Mouse (Mus musculus) kidney, postnatal 36 days (tissue): ENCODE data around the gene Gm20388.

ENCODE experiments used
- DNase-seq, 2 experiments: peaks; one replicate each; pipeline ENCODE4 v3.0.0; 2021 to 2022; ENCODE audit warnings: mixed read lengths in 2 of 2

Gm20388 gene

DNA sequence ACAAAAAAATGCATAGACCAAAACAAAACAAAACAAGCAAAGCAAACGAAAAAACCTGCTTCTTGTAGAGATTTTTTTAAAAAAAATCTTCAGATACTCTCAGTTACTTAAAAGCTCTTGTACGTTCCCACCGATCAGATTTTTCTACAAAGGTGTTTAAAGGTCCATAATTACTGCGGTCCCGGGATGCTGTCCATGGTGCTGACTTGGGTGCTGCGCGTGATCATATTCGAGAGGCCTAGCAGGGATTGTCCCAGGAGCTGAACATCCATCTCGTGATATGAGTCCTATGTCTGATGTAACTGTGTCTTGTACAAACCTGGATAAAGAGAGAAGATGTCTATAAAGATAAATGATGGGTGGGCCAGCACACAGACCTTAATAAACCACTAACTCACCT, 3927.9 kb downstream of the Gm20388 start:
- DNase-seq, result peak in 1 of 2 experiments; percentile 58

DNA sequence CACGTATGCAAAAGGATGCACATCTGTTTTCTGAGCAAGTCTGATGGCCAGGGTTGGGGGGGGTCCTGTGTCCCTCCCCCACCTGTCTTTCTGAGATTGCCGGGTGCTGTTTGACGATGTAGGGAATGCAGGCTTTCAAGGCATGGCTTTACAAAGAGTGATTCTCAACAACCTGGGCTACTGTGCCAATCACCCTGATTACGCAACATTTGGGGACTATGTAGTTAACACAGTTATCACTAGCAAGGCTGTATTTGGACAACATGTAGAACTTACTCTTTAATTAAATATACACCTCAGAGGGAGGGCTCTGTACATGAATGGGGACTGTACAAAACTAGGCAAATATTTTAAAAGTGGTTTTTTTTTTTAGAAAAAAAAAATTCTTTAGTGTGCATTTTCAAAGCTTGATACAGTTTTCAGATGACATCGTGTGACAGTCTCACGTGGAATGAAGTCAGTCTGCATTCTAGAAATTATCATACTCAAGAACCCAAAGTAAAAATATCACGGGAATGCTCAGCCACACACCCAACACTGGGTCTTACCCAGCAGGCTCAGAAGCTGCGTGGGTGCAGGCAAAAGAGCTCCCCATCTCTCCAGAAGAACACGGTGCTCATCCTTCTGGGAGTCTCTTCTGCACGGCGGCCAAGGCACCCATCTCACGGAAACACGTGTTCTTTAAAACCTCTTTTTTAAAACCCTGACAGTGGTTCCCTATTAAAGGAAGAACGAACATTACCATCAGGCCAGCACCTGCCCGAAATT, 3930.1 kb downstream of the Gm20388 start:
- DNase-seq, result no peak

DNA sequence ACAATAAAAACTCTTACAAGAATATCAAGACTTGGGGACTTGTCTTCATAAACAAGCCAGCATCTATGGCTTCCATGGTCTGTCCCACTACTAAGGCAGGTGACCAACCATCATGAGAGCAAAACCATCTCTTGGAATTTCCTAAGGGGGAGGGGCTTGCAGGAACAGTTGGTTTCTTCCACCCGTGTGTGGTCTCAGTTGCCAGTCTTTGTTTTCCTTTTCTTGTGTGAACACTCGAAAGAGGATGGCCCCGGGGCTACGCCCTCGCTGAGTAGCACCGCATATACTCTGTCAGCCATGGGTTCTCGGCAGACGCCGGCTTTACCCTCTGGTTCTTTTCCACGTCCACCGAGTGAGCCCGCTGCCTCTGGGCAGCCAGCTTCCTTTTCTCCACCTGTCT, 3931.4 kb downstream of the Gm20388 start:
- DNase-seq, result no peak

DNA sequence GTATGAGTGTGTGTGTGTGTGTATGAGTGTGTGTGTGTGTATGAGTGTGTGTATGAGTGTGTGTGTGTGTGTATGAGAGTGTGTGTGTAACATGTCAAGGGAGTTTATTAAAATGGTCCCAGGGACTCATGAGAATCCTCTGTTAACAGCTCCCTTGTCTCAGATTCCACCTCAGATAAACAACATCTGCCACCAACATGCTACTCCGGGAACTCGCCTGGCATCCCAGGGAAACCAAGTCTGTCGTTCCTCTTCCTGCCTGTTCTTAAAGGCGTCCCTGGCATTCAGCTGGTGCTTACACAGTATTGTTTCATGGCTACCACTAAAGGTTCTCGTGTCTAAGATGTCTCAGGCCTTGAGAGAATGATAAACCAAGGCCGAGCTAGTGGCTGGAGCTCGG, 3933.7 kb downstream of the Gm20388 start:
- DNase-seq, result no peak

DNA sequence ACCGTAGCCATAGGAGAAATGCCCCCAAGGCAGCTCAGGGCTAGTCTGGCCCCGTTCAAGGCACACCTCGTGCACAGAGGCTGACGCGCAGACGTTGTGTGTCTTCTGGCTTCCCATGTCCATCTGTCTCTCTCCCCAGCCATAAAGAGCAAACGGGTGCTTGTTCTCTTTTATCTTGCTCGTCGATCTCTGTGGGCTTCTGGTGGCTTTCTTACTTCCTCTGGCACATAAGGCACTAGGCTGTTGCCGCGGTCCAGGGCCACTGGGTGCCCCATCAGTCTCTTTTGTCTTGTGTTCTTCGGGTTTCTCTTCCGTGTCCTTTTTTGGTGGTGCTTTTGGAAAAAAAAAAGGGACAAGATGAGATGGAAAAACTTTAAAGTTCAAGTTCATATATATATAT, 3934.5 kb downstream of the Gm20388 start:
- no peak for DNase-seq

DNA sequence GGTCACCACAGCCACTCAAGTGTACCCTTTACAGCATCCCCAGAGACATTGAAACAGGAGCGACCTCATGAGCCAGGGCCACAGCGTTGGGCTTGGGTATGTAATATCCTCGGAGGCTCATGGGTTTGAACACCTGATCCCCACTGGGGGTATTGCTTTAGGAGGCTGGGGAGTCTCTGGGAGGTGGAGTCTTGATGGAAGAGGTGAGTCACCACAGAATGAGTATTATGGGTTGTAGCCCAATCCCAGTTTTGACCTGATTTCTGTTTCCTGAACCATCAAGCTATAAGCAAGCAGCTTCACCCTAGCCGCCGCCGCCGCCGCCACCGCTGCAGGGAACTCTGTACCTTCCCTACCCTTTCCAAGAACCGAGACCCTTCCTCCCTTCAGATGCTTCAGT, 3935.3 kb downstream of the Gm20388 start:
- DNase-seq, result no peak

DNA sequence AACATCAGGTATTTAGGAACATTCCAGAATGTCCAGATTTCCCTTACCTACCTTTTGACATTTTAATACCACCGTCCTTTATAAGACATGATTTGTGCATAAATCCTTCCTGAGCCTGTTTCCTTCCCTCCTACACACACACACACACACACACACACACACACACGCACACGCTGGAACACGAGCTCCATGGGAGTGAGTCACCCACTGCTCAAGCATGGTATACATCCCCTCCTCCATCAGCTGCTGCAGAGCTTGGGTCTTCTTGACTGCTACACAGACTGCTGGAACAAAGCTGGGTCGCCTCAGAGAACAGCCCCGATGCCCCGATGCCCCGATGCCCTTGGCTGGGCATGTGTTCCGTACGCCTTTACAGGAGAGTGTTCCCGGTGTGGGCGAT, 3935.9 kb downstream of the Gm20388 start:
- no peak for DNase-seq

DNA sequence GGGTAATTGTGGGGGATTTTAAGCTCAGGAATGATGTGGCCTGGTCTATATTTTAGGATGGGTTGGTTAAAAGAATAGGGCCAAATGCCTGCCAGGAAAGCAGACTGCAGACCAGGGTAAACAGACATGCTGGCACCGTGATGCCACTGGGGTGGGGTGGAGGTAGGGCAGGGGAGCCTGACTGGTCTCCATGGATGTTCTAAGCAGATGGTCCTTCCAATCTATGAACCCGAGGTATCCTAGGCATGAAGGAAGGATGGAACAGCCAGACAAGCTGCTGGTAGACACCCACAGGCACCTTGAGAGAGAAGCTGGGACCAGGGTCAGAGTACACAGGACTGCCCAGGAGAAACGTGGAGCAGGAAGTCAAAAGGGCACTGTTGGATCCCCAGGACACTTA, 3936.9 kb downstream of the Gm20388 start:
- peak in 1 of 2 experiments; percentile 27 for DNase-seq

DNA sequence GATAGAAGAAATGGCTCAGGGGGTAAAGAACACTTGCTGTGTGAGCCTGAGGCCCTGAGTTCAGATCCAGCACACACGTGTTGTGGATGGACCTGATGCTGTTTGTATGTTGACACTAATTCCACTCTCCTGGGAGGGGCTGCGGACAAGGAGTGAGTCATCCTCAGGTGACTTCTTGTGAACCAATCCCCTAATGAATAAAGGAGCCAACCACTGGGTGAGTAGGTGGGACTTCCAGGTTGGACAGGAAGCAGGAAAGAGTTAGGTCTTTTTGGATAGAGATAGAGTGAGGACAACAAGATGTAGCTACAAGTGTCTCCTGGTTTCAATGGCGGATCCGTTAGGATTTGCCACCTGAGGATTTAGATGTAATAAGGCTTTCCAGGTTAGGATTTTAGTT, 3938.7 kb downstream of the Gm20388 start:
- no peak for DNase-seq

DNA sequence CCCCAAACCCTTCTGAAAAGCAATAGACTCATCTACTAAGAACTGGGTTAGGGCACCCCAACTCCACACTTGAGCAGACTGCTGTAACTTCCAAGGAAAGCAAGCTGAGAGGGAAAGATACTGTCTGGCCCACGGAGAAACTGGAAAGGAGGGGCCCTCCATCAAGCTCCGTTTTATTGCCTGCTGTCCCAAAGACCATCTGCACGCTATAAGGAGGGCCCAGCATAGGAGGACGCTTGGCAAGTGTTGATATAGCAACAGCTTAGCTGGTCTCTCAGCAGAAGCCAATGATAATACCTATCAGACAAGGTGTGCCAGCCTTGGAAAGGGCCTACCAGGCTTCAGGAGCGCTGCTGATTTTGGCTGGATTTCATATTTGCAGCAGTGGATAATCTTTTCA, 3940.9 kb downstream of the Gm20388 start:
- no peak for DNase-seq

DNA sequence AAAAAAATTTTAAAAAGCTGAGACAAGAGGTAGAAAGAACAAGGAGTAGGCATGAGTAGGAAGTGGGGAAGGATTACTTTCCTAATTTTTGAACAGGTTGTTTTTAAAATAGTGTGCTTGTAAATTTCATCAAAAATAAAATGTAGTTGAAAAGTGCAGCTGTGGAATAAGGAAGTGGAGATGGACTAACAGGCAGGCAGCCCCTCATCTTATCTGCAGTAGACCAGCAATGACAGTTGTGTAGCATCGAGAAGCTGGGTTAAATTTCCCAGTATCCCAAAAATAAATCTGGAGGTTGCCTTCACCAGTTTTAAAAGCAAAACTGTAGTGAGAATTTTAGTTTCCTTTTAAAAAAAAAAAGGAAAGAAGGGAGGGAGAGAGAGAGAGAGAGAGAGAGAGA, 3943.6 kb downstream of the Gm20388 start:
- DNase-seq, result no peak

DNA sequence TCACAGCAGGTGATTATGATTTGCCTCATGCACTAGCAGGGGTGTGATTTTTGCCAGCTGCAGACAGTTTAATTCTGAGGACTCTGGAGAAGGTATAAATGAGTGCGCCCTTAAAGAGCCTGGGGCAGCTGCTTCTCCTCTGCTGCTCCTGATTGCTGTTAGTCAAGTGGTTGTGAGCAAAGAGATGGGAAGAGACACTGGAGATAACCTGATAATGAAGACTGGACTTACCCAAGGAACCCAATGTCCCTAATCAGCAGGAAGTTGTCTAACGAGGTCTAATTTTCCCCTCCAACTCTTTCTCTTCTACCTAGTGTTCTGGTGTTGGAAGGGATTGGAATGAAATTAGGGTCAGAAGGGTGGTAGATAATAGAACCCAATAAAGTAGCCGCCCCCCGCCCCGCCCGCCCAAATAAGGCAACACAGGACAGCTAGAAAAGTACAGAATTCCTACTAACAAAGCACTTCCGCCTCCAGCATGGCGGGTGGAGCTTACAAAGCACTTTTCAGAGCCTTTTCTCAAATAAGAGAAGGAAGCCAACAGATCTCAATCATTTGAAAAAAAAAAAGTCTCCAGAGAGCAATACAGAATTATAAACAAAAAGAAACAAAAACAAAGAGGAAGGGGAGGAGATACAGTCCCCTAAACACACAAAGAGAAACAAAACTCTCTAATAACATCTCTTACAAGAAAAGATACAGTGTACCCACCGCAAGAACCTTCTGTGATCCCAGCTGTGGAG, 3944.3 kb downstream of the Gm20388 start:
- DNase-seq, result no peak

DNA sequence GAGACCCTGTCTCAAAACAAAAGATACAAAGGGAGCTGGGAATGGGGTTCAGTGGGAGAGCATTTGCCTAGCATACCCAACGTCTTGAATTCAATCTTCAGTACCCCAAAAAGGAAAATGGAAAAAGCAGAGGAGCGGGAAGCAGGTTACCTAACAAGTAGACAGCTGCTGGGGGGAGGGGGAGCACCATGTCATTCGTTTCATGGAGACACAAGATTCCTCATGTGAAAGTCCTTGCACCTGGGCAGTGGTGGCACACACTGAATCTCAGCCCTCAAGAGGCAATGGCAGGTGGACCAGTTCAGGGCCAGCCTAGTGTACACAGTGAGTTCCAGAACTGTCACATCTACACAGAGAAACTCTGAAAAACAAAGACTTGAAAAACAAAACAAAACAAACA, 3946.7 kb downstream of the Gm20388 start:
- DNase-seq, result no peak

DNA sequence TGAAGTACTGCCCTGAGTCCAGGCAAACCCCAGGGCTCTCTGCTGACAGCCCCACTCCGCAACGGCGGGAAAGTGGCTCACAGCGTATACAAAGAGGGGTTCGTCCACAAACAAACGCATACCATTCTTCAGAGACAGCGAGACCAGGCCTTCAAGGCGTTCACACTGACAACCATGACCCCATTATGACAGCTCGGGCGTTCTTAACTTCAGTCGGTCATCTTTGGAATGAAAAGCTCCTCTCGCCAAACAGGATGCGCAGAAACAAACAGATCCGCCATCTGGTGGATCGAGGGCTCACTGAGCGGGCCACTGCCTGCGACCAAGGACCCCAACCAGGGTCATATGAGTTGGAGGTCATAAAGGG, 3947.9 kb downstream of the Gm20388 start:
- no peak for DNase-seq

DNA sequence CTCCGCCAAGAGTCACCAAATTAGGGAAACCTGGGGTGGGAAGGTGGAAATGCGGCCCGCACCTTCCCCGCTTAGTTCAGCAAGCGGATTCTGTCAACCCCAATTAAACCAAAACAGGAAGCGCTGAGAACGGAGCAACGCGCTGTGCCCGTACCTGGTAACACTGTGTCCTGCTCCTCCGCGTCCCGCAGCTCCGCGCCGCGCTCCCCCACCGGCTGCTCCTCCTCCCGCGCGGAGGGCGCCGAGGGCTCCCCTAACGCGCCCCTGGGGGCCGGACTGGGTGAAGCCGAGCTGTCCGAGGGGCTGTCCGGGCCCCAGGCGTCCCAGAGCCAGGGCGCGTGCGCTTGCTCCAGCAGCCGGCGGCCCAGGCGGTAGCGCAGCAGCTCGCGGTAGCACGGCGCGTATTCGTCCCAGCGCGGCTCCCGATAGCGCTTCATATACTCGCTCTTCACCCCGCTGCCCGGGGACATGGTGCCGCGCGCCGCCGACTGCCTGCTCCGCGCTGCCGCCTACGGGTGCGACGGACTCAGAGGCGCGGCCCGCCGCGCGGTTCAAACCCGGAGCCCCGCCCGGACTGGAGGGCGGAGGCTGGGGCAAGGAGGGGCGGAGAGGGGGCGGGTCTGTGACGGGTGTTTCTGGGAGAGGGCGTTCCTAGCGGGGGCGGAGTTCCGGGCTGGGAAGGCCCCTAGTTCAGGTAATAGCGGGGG, 3948.5 kb downstream of the Gm20388 start:
- DNase-seq, result peak; percentile 93 to 96

DNA sequence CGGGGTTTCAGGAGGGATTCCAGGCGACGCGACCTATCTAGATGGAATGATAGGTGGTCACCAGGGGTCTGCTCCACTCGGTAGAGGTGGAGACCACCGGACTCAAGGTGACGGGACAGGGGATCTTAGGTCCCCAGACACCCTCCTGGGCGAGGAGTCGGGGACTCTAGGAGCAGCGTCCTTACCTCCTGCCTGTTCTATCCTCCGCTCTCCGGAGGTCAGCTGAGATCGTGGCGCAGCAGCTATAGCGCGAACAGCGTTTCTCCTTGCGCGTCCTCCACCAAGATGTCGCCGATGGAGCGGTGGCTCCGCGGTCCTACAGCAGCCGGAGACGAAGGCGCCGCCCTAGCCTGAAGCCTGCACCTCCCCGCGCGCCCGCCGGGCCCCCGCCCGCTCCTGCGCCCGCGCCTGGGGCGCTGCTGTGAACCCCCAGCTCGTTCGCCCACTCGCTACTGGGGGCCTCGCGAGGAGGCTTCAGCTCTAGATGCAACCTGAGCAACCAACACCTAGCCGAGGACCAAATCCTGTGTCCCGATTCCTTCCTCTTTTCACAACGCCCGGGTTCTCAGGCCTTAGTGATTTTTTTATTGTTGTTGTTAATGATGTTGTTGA, 3949.1 kb downstream of the Gm20388 start, which contains the start of gene Ccsap:
Ccsap (minus strand) TSS at position 562 of the 612 bp plus-strand sequence.
- DNase-seq, result peak; percentile 29 to 59

DNA sequence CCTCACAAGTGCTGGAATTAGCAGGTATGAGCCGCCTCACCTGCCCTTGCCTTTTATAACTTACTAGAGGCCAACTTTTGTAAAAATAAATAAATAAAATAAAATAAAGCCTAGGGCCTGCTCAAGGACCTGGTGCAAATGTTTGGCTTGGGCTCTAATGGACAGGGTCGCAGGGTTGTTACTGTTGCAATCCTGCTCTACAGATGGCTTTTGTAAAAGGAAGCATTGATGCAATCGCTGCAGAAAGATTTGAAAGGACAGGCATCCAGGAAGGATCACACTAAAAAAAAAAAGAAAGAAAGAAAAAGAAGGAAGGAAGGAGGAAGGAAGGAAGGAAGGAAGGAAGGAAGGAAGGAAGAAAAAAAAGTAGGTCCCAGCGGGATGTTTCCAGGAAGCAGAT, 3949.7 kb downstream of the Gm20388 start:
- no peak for DNase-seq

DNA sequence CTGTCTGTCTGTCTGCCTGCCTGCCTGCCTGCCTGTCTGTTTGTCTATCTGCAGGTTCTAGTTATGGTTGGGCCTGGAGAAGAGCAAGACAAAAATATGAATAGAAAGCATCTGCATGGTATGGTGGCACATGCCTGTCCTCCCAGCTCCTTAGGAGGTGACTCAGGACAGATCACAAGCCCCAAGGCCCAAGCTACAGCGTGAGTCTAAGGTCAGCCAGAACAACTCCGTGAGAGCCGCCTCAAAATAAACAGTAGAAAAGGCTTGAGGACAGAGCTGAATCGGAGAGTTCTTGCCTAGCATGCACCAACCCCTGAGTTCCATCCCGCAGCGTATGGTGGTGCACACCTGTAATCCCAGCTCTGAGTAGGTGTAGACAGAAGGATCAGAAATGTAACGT, 3955.1 kb downstream of the Gm20388 start:
- DNase-seq, result no peak

DNA sequence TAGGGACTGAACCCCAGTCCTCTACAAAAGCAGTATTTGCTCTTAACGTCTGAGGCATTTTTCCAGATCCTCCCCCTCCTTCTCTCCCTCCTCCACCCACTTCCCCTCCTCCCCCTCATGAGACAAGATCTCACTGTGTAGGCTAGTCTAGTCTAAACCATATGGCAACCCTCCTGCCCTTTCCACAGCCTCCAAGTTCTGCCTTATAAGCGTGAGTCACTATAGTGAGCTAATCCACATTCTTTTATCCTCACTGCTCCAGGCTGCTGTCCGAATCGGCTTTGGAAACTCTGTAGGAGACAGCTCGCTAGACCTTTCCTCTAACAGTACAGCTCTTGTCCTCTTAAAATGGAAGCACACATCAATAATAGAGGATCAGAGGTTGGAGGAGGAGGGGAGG, 3956.3 kb downstream of the Gm20388 start:
- DNase-seq, result no peak

DNA sequence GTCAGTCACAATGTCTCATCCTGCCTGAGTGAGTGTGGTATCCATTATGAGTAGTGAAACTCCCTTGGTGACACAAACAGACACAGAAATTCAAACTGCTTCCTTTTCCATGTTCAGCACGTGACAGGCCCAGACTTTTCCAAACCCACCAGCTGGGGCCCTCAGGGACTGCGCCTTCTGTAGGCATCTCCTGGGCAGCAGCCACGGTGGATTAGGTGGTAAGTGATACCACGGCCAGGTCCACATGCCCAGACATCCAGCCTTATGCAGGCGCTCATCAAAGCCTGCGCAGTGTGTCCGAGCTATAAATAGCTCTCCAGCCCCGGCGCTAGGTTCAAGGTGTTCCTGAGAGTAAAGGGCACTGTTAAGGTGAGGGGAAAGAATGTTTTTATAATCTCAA, 3961.4 kb downstream of the Gm20388 start:
- DNase-seq, result no peak

DNA sequence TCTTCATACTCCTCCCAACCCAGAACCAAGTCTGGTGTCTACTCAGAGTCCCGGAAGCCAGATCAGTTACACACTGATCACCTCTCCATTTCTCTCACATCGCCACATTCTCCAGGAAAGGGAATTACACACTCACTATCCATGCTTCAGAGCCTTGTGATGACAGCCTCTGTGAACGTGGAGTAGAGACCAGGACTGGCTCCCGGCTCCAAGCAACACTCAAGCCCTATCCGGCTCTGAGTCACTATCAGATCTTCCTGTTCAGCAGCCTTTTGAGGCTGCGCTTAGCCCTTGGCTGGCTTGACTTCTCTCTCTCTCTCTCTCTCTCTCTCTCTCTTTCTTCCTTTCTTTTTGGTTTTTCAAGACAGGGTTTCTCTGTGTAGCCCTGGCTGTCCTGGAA, 3962.7 kb downstream of the Gm20388 start:
- no peak for DNase-seq

DNA sequence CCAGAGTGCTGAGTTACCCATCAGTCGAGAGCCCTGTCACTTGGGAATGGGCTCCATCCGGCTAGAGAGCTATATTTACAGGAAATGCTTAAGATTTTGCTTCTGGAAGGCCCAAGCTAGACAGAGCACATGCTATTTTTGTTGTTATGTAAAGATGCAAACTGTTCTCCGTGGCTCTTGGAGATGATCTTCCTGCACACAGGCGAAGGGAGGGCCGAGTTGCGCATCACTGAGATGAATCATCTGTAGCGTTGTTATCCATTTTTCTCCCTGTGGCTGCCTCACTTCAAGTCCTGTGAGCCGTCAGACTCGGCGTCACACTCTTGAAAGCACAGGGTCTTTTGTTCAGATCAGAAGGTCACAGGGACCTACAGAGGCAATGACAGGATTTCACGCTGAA, 3963.7 kb downstream of the Gm20388 start:
- DNase-seq, result no peak

DNA sequence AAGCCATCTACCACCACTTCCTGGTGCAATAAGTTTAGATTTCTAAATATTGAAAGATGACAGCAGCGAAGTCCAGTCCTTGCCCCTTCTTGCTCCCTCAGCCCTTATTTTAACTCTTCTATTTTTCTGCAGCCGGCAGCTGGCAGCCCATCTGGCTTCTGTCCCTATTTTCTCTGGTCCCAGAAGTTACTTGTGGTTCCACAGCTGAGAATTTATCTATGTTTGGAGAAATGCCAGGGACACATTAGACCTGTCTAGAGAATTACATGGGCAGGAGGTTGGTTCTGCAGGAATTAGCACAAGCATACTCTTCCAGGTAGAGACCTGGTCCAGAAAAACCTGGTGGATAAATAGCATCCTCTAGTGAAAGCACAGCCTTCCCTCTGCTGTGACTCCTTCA, 3967.2 kb downstream of the Gm20388 start:
- DNase-seq, result no peak
